Mouse (Mus musculus) cerebral cortex, adult 2 months (tissue): ENCODE results near the gene Antxr2.

Source experiments
- WGBS: fragments of 180-500 bp; shearing (Covaris S2); methylation state at CpG from one replicate; pipeline ENCODE4 v1.1.7; 2018; 5-methylcytosine and 5-hydroxymethylcytosine counted together

Antxr2 gene

GRCm38 (mm10) chr5:97906537-97907266 is 124.1 kb downstream of the Antxr2 start:
- 53% methylated on average over 13 of the region's 13 CpGs for WGBS

DNA sequence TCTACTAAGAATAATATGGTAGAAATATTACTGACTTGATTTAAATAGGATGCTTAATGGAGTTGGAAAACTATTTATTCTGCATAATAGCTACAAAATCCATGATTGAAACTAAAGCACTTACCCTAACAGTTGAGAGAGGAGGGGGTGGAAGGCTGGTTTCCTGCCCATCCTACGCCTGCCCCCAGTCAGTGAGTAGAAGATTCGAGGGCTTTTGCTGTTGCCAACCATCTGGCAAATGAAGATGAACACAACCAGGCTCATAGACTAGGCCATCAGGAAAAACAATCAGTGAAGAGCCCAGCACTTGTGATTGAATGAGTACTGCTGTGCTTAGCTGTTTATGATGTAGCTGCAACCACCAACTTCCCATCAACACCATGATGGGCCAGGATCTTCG is 125.0 kb downstream of the Antxr2 start:
- 61% methylated on average over 3 of the region's 3 CpGs for WGBS

DNA sequence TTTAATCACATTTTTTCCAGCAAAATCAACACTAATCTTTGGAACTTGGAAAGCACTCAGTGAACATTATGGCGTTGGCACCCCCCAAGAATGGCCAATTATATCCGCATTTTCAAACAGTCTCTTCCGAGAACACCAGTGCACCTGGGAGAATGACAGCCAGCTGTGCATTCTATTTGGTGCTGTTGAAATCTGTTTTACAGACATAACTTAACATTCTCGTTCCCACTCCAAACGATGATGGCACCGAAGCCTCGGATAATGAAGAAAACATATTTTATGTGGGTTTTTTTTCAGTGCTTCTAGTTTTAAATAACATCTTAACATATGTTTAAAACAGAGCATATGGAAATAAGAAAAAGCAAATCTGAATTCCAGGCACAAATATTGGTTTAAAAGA is 129.7 kb downstream of the Antxr2 start:
- WGBS: 54% methylated on average over 7 of the region's 7 CpGs

GRCm38 (mm10) chr5:97899321-97899720 is 131.5 kb downstream of the Antxr2 start:
- WGBS: 83% methylated on average over 5 of the region's 5 CpGs

- WGBS: 96% methylated on average over 6 of the region's 6 CpGs
Measured at GRCm38 (mm10) chr5:97885427-97885826, 145.4 kb downstream of the Antxr2 start.

GRCm38 (mm10) chr5:97884110-97884509 is 146.7 kb downstream of the Antxr2 start:
- WGBS: 41% methylated on average over 3 of the region's 3 CpGs

DNA sequence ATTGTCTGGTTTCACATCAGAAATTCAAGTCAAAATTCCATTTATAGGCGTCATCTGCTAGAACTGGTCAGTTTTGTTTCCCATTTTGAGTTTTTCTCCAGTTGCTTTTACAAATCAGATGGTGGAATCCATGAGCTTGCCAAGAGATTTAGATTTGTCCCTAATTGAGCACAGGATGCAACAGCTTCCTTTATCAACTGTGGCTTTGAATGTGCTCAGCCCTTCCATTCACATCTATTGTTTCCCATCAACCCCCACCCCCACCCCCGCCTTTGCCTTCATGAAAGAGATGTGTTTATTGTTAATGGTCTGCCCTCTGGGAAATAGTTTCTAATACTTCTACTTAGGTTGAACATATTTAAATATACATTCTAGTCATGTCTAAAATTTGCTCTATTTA is 149.4 kb downstream of the Antxr2 start:
- 54% methylated on average over 2 of the region's 2 CpGs for WGBS

DNA sequence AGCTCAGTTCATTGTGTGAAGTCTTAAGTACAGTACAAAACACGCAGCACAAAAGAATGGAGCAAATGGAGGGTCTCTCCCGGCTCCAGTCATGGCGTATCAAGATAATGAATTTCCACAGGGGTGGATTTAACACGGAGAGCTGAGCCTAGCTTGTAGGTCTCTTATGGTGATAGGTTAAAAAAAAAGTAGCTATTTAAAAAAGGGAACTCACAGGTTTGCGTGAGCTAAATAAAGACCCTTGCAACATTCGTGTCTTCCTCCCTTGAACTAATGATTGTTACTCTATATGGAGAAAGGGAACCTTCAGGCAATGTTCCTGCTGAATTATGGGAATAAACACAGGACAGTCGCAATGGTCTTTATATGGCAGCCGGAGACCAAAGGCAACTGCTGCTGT is 150.7 kb downstream of the Antxr2 start:
- 62% methylated on average over 8 of the region's 8 CpGs for WGBS

DNA sequence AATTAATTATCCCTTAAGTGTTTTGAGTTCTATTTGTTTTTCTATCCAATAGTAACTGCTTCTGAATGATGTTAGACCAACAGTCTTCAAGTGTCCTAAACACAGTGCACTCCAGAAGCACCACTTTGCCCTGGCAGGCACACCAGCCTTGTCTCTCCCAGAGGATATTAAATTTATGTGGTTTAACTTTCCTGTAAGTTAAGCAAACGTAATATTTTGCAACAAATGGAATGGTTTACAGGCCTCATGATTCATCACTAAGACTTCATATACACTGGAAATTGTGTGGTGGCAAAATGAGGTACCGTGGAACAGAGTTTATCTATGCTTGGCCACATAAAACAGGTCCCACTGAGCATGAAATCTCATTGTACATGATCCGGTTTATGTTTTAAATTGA is 152.0 kb downstream of the Antxr2 start:
- WGBS: 71% methylated on average over 3 of the region's 3 CpGs

GRCm38 (mm10) chr5:97878215-97878794 is 152.5 kb downstream of the Antxr2 start:
- 56% methylated on average over 1 of the region's 1 CpGs for WGBS

- WGBS: 93% methylated on average over 2 of the region's 2 CpGs
Measured at GRCm38 (mm10) chr5:97876895-97877294, 153.9 kb downstream of the Antxr2 start.

DNA sequence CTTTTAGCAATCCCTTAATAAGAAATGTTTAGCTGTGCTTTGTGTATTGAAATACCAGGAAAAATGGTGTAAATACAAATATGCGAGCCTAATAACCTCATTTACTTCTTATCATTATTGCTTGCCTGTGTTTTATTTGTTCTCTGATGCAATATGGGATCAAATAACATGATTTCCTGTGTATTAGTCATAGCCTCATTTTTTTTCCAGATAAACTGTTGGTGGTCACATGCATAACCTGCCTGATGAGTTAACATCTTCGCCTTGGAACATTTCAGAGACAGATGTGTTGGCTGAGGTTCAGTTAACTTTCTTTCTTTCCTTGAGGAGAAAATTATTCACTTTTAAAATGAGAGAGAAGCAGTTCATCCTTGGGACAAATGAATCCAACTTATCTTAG is 162.9 kb downstream of the Antxr2 start:
- WGBS: 83% methylated on average over 2 of the region's 2 CpGs

GRCm38 (mm10) chr5:97866975-97867374 is 163.9 kb downstream of the Antxr2 start:
- 92% methylated on average over 3 of the region's 3 CpGs for WGBS

- 61% methylated on average over 5 of the region's 5 CpGs for WGBS
Measured at GRCm38 (mm10) chr5:97851981-97852748, 178.7 kb downstream of the Antxr2 start.

GRCm38 (mm10) chr5:97847204-97847895 is 183.5 kb downstream of the Antxr2 start:
- 59% methylated on average over 10 of the region's 10 CpGs for WGBS

DNA sequence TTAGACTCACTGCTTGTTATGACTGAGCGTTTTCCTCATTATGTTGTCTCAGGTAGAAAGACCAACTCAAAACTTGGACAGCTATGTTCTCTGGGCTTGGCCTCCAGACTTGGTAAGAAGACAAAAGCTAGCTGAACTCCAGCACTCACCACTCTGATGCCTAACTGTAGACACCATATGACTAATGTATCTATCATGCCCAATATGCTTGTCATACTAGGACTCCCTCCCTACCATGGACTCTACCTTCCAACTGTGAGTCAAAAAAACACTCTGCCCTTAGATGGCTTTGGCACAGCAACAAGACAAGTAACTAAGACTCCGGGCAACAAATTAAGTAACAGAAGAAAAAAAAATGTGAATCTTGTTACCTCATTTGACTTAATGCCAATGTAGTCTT is 184.3 kb downstream of the Antxr2 start:
- 78% methylated on average over 2 of the region's 2 CpGs for WGBS

- WGBS: 58% methylated on average over 1 of the region's 1 CpGs
Measured at GRCm38 (mm10) chr5:97842016-97842415, 188.8 kb downstream of the Antxr2 start.

DNA sequence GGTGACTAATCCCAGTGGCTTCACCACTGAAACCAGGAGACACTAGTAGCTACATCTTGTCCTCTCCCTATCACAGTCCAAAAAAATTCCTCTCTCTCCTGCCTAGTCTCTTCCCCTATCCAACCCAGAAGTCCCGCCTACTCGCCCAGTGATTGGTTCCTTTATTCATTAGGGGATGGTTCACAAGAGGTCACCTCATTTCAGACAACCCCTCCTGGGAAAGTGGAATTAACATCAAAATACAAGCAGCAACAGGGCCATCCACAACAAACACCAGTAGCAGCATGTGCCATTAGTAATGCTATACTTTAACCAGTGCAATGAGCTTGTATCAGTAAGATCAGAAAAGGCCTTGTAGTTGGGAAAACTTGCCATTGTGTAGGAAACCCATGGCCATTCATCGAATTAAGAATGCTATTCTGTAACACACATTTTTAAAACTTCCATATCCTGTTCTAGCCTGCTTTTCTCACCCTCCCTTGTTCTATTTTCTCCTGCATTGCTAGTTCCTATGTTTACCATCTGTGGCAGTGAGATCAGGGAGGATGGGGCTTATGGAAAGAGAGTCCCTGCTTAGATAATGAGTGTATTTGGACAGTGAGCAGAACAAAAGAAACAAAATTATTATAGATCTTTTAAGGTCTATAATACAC is 191.4 kb downstream of the Antxr2 start:
- WGBS: 73% methylated on average over 3 of the region's 3 CpGs

DNA sequence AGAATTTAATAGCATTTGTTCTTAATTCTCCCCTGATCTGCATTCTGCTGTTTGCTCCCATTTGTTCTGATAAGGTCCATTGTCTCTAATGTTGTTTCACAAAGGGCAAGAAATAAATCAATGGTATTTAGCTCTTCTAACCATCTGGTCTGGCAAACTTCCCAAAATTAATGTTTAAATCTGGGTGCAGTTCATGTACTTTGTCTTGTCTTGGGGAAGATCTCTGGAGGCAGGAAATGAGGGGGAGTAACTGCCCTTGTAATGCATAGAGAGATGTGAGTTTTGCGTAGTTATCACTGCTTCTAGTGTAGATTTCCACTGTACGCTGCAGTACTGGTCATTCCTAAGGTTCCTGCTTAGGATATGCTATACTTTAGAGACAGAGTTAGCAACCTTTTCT is 193.5 kb downstream of the Antxr2 start:
- whole genome bisulfite sequencing: 88% methylated on average over 2 of the region's 2 CpGs

GRCm38 (mm10) chr5:97835418-97835817 is 195.4 kb downstream of the Antxr2 start:
- 77% methylated on average over 2 of the region's 2 CpGs for WGBS

DNA sequence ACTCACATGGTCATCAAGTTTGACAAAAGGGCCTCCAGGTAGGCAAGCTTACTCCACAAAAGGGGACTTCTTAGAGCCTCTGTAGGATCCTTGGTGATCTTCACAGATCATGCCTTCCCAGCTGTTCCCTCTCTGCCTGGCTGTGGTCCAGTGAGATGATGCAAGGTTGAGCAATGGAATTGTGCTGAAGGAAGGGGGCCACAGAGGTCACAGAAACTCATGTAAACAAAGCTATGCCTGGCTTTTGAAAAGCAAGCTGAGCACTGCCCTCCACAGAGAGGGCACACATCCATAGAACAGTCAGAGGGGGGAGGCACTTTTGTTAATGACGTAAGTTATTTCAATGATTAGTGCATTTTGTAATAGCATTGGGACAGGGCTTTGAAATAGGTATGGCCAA is 196.1 kb downstream of the Antxr2 start:
- 79% methylated on average over 1 of the region's 1 CpGs for WGBS
